Comparison of ENCODE assay signal across 25 mouse cellular contexts in the genomic region with DNA sequence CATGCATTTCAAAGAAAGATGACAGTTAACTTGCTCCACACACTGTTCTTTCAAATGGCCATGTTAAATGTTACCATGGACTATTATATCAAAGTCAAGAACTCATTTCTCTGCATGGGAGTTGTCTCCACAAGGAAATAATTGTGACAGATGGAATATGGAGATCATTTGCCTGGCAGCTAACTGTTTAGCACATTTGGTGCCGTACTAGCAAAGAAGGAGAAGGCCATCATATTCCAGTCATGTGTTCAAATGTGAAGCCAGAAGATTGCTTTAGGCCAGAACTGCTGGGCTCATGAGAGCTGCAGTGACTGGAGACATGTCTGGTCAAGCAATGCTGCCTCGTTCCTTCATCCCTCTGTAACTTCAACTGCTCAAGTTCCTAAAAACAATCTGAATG.
"Had no signal": no experiment of that assay in that cellular context is flagged by ENCODE, and none has a peak within 500 bp of the region (broad histone marks: within the 10 kb centered on the region; RNA-seq: fewer than 3 reads in every experiment).

No protein-coding gene starts in this region.

- H3K4me3 ChIP-seq: heart, adult 2 months; heart, embryonic 13.5 days; heart, embryonic 15.5 days; hindbrain, embryonic 13.5 days; hindbrain, embryonic 15.5 days; intestine, embryonic 15.5 days; limb, embryonic 13.5 days; limb, embryonic 15.5 days; liver, embryonic 12.5 days had no signal

- H3K36me3 ChIP-seq: heart, embryonic 13.5 days; heart, embryonic 15.5 days; hindbrain, embryonic 13.5 days; hindbrain, embryonic 15.5 days; intestine, embryonic 15.5 days; limb, embryonic 13.5 days; limb, embryonic 15.5 days; liver, embryonic 12.5 days had no signal

- H3K4me2 ChIP-seq: heart, embryonic 11.5 days; heart, embryonic 13.5 days; heart, embryonic 15.5 days; hindbrain, embryonic 13.5 days; hindbrain, embryonic 15.5 days; intestine, embryonic 15.5 days; limb, embryonic 13.5 days; limb, embryonic 15.5 days; liver, embryonic 12.5 days had no signal

- H3K27ac ChIP-seq: heart, adult 2 months; heart, embryonic 13.5 days; heart, embryonic 15.5 days; hindbrain, embryonic 13.5 days; hindbrain, embryonic 15.5 days; hindbrain, postnatal 0 days; intestine, embryonic 15.5 days; kidney, postnatal 0 days; limb, embryonic 13.5 days; limb, embryonic 15.5 days; liver, embryonic 12.5 days; liver, embryonic 14.5 days had no signal

- DNase-seq: forebrain, postnatal 0 days; gastrocnemius, postnatal 14 days; gastrocnemius, postnatal 36 days; heart, adult 2 months; heart, postnatal 14 days; heart, postnatal 36 days; kidney, adult 18-20 months; kidney, adult 8-10 months; kidney, postnatal 14 days; kidney, postnatal 36 days; left cerebral cortex, postnatal 4 days; lung, adult 18-20 months had no signal

- H3K9ac ChIP-seq: forebrain, postnatal 0 days; heart, embryonic 13.5 days; heart, embryonic 15.5 days; hindbrain, embryonic 13.5 days; hindbrain, embryonic 15.5 days; intestine, embryonic 15.5 days; limb, embryonic 13.5 days; limb, embryonic 15.5 days; liver, embryonic 12.5 days; liver, embryonic 14.5 days had no signal

- H3K9me3 ChIP-seq: heart, embryonic 15.5 days; hindbrain, embryonic 13.5 days; hindbrain, embryonic 15.5 days; intestine, embryonic 15.5 days; limb, embryonic 13.5 days; limb, embryonic 15.5 days; liver, embryonic 12.5 days had no signal

- ATAC-seq: forebrain, postnatal 0 days; hindbrain, postnatal 0 days; intestine, embryonic 15.5 days; intestine, postnatal 0 days; liver, embryonic 12.5 days had no signal

- H3K27me3 ChIP-seq: heart, embryonic 13.5 days; heart, embryonic 15.5 days; hindbrain, embryonic 13.5 days; hindbrain, embryonic 15.5 days; intestine, embryonic 15.5 days; limb, embryonic 13.5 days; limb, embryonic 15.5 days; liver, embryonic 12.5 days had no signal

- H3K4me1 ChIP-seq: heart, embryonic 13.5 days; heart, embryonic 15.5 days; hindbrain, embryonic 13.5 days; hindbrain, embryonic 15.5 days; intestine, embryonic 15.5 days; limb, embryonic 13.5 days; limb, embryonic 15.5 days; liver, embryonic 12.5 days had no signal
